Mouse (Mus musculus): ENCODE results near the gene Rad54l. TPM values are rescaled to one million over a fixed set of nuclear protein-coding genes. Genes with fewer than 3 reads are reported as not detected.

Rad54l gene
- polyA plus RNA-seq, 1 experiment from 2014 or later: 24.6 TPM

DNA sequence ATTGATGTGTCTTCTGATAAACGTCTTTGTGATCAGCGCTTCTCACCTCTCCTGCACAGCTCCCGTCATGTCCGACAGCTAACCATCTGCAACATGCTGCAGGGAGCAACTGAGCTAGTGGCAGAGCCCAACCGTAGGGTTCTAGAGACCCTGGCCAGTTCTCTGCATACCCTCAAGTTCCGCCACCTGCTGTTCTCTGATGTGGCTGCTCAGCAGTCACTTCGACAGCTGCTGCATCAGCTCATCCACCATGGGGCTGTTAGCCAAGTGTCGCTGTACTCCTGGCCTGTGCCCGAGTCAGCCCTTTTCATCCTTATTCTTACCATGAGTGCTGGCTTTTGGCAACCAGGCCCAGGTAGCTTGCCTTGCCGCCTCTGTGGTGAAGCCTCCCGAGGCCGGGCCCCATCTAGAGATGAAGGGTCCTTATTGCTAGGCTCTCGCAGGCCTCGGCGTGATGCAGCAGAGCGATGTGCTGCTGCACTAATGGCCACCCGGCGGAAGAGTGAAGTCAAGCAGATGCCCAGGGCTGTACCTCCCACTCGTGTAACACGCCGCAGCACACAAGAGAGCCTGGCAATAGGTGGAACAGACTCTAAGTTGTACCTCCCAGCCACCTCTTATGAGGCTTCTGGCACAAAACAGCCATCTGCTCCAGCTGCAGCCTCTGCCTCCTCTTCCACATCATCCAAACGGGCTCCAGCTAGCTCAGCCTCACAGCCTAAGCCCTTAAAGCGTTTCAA is 34.8 kb downstream of the Rad54l start:
- WGBS: 89% methylated on average over 23 of the region's 23 CpGs
- Histone ChIP-seq H3K36me3 (peaks cover 46% of the 10 kb centered on the region), H3K4me2 (no peak overlapping the region), H3K27ac (no peak overlapping the region), H3K4me1 (no peaks in the 10 kb centered on the region), H3K9ac (no peak overlapping the region), H3K4me3 (replicated peaks) (no peak overlapping the region), H3K9me3 (no peaks in the 10 kb centered on the region), H3K27me3 (replicated peaks) (no peaks in the 10 kb centered on the region)
- ATAC-seq (ENCODE audit: insufficient read depth, low FRiP score, low read depth): no peak

DNA sequence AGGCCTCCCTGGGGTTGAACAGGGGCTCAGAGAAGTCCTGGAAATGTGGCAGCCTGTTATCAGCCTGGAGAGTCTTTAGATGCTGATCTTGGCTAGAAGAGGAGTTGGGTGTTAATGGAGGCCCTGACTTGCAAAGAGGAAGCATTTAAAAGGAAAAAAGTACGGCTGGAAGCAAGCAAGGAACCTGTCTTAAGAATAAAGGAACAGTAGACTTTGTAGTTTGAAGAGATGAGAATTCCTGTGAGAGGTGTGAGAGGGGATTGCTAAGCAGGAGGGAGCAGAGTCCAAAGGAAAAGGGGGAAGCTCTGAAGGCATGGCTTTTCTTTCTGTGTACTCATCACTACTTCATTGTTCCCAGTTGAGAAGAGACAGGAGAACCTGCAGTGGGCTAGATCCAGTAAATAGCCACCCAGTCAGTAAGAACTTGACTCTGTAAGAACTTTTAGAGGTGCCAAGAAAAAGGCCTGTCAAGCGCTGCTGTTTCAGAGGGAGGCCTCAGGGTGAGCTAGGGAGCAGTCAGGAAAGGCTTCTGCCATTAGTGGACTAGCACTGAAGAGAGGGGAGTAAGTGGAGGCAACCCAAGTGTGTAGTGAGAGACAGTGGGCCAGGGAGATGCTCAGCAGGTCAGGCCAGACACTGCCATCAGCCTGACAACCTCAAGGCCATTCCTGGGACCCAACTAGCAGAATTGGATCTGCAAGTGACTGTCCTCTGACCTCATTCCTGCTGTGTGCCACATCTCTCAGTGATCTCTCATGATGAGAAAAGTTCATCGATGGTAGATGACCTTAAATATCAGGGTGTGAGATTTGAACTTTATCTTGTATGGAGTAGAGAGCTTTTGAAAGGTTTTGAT is 46.0 kb downstream of the Rad54l start:
- peaks cover 16% of the 10 kb centered on the region for H3K4me1 ChIP-seq
- no peaks in the 10 kb centered on the region for H3K27me3 ChIP-seq (replicated peaks)
- peak overlapping the region; percentile 96 for H3K27ac ChIP-seq
- H3K9me3 ChIP-seq: no peaks in the 10 kb centered on the region
- H3K4me2 ChIP-seq: peak overlapping the region; percentile 83
- H3K9ac ChIP-seq: peak overlapping the region; percentile 81
- peak overlapping the region; percentile 77 for H3K4me3 ChIP-seq (replicated peaks)
- no peak for ATAC-seq (ENCODE audit: insufficient read depth, low FRiP score, low read depth)
- peaks cover 18% of the 10 kb centered on the region for H3K36me3 ChIP-seq
- 48% methylated on average over 3 of the region's 3 CpGs for WGBS

DNA sequence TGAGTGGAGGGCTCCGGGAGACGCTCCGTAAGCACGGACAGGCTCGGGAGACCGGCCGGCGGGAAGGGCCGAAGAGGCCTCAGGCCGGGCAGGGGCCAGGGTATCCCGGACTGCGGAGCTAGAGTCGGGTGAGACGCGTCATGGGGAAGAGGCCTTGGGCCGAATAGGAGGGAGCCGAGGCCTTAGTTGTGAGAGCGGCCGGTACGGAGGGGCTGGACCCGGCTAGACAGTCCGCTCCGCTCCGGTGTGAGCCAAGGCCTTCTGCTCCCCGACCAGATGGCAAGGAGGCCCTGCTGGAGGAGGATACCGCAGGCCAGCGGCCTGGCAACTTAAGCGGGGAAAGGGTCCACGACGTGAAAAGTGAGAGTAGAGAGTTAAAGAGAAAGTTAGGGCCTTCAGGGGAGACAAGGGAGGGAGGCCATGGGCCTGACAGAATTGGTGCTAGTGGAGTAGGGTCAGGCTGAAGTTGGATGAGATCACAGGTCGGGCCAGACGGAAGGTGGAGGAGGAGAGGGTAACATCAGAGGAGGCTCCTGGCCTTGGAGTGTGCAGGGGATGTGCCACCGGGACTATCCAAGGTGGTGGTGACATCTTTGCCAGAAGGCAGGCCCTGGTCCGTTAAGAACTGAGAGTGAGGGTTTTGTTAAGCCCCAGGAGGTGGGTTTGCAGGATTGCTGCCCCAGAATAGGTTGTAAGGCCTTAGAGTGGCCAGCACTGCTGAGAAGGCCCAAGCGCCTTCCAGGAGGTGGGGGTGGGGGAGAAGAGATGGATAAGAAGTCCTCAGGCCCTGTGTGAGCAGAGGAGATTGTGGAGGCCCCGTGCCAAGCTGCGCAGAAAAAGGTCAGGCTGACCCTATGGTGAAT is 46.9 kb downstream of the Rad54l start:
- peak overlapping the region; percentile 96 for H3K27ac ChIP-seq
- H3K9me3 ChIP-seq: no peaks in the 10 kb centered on the region
- no peaks in the 10 kb centered on the region for H3K27me3 ChIP-seq (replicated peaks)
- peak overlapping the region; percentile 77 for H3K4me3 ChIP-seq (replicated peaks)
- H3K36me3 ChIP-seq: peaks cover 13% of the 10 kb centered on the region
- peaks cover 16% of the 10 kb centered on the region for H3K4me1 ChIP-seq
- peak overlapping the region; percentile 83 for H3K4me2 ChIP-seq
- peak overlapping the region; percentile 81 for H3K9ac ChIP-seq
- 0 out of 2 replicates have a peak, but pooled peaks have one; percentile 7 for ATAC-seq (ENCODE audit: insufficient read depth, low FRiP score, low read depth)
- WGBS: 2% methylated on average over 37 of the region's 37 CpGs

DNA sequence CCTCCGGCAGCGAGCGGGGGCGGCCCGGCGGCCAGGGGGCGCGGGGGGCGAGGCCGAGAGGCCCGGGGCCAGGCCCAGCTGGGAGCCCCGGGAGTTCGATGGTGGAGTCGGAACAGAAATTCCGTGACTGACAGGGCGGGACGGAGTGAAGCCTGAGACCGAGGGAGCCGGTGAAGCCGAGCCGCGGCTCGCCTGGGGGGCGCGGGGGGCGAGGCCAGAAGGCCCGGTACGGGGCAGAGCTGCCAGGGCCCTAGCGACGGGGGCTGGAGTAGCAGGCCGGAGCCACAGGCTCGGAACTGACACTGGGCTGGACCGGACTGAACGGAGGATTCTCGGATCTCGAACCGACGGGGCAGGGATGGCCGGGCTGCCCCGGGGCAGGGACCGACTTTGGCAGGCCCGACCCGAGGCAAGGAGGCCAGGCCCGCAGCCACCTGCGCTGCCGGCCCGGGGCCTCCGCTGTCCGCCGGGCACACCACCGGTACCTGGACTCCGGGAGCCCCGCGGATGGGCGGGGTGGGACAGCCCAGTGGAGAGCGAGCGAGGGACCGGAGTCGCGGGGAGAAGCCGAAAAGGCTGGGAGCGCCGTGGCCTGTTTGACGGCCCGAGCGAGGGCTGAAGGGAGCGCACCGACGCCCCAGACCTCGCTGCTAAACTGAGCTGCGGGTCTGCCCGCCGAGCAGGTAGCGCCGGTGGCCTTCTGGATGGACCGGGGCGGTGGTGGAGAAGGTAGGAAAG is 47.7 kb downstream of the Rad54l start:
- under 1% methylated on average over 77 of the region's 77 CpGs for WGBS
- peaks cover 16% of the 10 kb centered on the region for H3K4me1 ChIP-seq
- H3K27me3 ChIP-seq (replicated peaks): no peaks in the 10 kb centered on the region
- no peaks in the 10 kb centered on the region for H3K9me3 ChIP-seq
- ATAC-seq (ENCODE audit: insufficient read depth, low FRiP score, low read depth): peak; percentile 41
- H3K4me2 ChIP-seq: peak overlapping the region; percentile 83
- H3K4me3 ChIP-seq (replicated peaks): peak overlapping the region; percentile 77
- peak overlapping the region; percentile 81 for H3K9ac ChIP-seq
- peaks cover 5% of the 10 kb centered on the region for H3K36me3 ChIP-seq
- H3K27ac ChIP-seq: peak overlapping the region; percentile 96

DNA sequence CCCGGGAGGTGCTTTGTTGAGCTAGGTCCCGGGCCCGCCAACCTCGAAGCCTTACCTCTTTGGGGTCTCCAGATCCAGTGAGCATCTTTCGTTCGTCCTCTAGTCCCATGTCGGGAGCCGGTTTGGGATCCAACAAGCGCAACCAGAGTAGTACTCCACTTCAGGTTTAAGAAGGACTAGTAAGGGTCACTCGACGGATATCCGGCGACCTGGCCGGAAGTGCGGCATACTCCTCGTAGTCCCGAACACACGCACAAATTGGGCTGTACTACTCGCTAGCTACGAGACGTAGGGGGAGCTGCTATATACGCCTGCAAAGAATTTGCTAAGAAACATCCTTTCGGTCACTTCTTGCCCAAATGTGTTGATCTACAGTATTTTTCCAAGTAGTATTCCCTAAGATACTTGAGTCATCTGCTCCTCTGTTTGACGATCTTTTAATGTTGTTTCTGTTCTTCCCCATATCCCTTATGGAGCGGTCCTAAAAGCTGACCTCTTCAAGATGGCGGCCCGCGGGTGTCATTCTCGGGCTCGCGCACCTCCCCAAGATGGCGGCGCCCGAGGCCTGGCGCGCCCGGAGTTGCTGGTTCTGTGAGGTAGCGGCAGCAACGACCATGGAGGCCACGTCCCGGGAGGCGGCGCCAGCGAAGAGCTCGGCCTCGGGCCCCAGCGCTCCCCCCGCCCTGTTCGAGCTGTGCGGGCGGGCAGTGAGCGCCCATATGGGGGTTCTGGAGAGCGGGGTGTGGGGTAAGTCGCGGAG is 48.4 kb downstream of the Rad54l start, which contains the start of the genes Uqcrh and Lrrc41:
Gene Uqcrh, minus strand, starts transcription at position 211 of the 760 bp plus-strand sequence.
Gene Lrrc41, plus strand, starts transcription at position 409 of the 760 bp plus-strand sequence.
- peak within 1 kb of the TSS; percentile 83 for H3K4me2 ChIP-seq
- H3K9me3 ChIP-seq: no peaks in the 10 kb centered on the region
- peak within 1 kb of the TSS; percentile 81 for H3K9ac ChIP-seq
- peak within 1 kb of the TSS; percentile 77 for H3K4me3 ChIP-seq (replicated peaks)
- H3K27me3 ChIP-seq (replicated peaks): no peaks in the 10 kb centered on the region
- ATAC-seq (ENCODE audit: insufficient read depth, low FRiP score, low read depth): peak; percentile 94
- H3K4me1 ChIP-seq: peaks cover 16% of the 10 kb centered on the region
- peak within 1 kb of the TSS; percentile 96 for H3K27ac ChIP-seq
- peaks cover 5% of the 10 kb centered on the region; the same call in 1 of the 2 replicates for H3K36me3 ChIP-seq
- WGBS: under 1% methylated on average over 55 of the region's 55 CpGs

DNA sequence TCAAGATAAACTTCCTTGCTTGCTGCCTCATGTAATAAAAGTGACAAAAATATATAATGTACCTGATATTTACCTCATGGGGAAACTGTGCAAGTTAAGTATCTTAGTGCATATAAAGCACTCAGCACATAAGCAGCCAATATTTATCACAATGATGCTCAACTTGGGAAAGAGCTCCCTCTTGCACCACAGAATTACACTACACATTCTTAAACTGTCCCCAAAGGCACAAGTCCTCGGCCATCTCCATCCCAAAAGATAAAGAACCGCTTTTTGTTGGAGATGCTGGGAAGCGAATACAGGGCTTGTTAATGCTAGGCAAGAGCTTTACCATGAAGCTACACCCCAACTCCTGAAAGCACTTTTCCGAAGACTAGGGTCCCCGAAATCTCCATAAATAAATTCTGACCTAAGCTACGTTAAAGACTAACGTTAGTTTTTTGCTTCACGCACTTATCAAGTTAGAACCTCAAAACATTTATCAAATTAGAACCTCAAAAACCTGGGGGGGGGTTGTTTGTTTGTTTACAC is 49.3 kb downstream of the Rad54l start:
- peak overlapping the region; percentile 55; the same call in 1 of the 2 replicates for H3K9ac ChIP-seq
- H3K4me1 ChIP-seq: peaks cover 16% of the 10 kb centered on the region
- H3K4me3 ChIP-seq (replicated peaks): peak overlapping the region; percentile 77
- 2% methylated on average over 8 of the region's 8 CpGs for WGBS
- peak overlapping the region; percentile 83 for H3K4me2 ChIP-seq
- ATAC-seq (ENCODE audit: insufficient read depth, low FRiP score, low read depth): no peak
- H3K9me3 ChIP-seq: no peaks in the 10 kb centered on the region
- no peaks in the 10 kb centered on the region for H3K27me3 ChIP-seq (replicated peaks)
- peaks cover 12% of the 10 kb centered on the region; the same call in 1 of the 2 replicates for H3K36me3 ChIP-seq
- peak overlapping the region; percentile 96; the same call in 1 of the 2 replicates for H3K27ac ChIP-seq

DNA sequence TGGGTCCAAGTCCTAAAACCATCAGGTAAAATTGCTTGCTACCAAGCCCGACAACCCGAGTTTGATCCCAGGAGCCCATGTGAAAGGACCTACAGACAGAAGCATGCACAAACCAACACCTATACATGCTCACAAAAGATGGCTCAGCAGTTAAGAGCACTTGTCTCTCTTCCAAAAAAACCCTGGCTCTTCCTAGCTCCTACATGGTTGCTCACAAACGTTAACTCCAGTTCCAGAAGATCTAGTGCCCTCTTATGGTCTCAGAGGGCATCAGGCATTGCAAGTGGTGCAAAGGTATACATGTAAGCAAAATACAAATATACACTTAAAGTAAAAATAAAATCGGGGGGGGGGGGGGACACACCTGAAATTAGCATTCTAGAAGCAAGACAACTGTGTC is 50.3 kb downstream of the Rad54l start:
- peak overlapping the region; percentile 24; the same call in 1 of the 2 replicates for H3K4me2 ChIP-seq

DNA sequence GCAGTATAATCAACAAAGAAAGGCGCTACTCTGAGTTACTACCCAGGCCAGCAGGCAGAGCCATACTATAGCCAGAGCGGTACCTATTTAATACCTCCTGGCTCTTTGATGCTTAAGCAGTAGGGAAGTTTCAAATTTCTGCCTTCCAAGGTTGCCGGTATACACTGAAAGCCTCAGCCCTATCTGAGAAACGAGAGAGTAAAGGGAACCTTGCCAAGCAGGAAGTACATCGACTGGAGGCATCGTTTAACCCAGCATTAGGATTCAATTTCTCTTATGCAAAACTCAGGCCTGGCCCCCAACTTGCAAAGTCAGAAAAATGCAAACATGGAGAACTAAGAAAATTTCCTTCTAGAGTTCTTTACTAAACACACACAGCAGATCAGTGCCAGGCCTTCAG is 53.4 kb downstream of the Rad54l start:
- H3K27ac ChIP-seq: no peak overlapping the region
- H3K4me1 ChIP-seq: peaks cover 4% of the 10 kb centered on the region; the same call in 1 of the 2 replicates
- peaks cover 33% of the 10 kb centered on the region; the same call in 1 of the 2 replicates for H3K36me3 ChIP-seq
- no peak for ATAC-seq (ENCODE audit: insufficient read depth, low FRiP score, low read depth)
- no peak overlapping the region for H3K9ac ChIP-seq
- no peaks in the 10 kb centered on the region for H3K27me3 ChIP-seq (replicated peaks)
- H3K9me3 ChIP-seq: no peaks in the 10 kb centered on the region
- H3K4me3 ChIP-seq (replicated peaks): no peak overlapping the region
- WGBS: 72% methylated on average over 6 of the region's 6 CpGs
- H3K4me2 ChIP-seq: no peak overlapping the region

More for the DNA sequence above, 50.3 kb downstream of the Rad54l start:
- ATAC-seq (ENCODE audit: insufficient read depth, low FRiP score, low read depth): no peak
- no peak overlapping the region for H3K4me3 ChIP-seq (replicated peaks)
- WGBS: 48% methylated on average over 4 of the region's 4 CpGs
- H3K4me1 ChIP-seq: peaks cover 16% of the 10 kb centered on the region
- H3K27ac ChIP-seq: no peak overlapping the region
- H3K9me3 ChIP-seq: no peaks in the 10 kb centered on the region
- peaks cover 23% of the 10 kb centered on the region; the same call in 1 of the 2 replicates for H3K36me3 ChIP-seq
- H3K27me3 ChIP-seq (replicated peaks): no peaks in the 10 kb centered on the region
- no peak overlapping the region for H3K9ac ChIP-seq

DNA sequence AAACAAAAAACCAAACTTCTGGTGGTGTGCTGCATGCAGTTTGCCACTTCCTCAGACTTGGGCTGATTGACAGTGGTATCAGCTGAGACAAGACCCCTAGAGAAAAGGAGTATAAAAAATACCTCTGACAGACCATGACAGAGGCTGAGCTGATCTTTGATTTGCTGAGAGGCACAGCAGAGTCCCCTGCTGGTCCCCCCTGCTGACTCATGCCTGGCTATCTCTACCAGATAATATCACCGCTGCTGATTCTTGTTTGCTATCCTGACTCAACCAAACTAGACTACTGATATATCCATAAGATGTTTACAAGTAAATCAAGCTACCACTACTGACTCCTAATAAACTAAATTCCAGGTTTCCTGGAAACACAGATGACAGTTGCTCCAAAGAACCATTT is 59.6 kb downstream of the Rad54l start:
- ATAC-seq (ENCODE audit: insufficient read depth, low FRiP score, low read depth): no peak
- no peaks in the 10 kb centered on the region for H3K4me1 ChIP-seq
- no peaks in the 10 kb centered on the region for H3K9me3 ChIP-seq
- H3K36me3 ChIP-seq: peaks cover 17% of the 10 kb centered on the region; the same call in 1 of the 2 replicates
- no peak overlapping the region for H3K9ac ChIP-seq
- H3K4me3 ChIP-seq (replicated peaks): no peak overlapping the region
- WGBS: 27% methylated on average over 1 of the region's 1 CpGs
- H3K4me2 ChIP-seq: no peak overlapping the region
- no peaks in the 10 kb centered on the region for H3K27me3 ChIP-seq (replicated peaks)
- no peak overlapping the region for H3K27ac ChIP-seq
